Mouse (Mus musculus): ENCODE results near the gene Pkd1l3. TPM values are rescaled to one million over a fixed set of nuclear protein-coding genes. Genes with fewer than 3 reads are reported as not detected.

Pkd1l3 gene
- polyA plus RNA-seq, 1 experiment from 2014 or later = 0.48 TPM

DNA sequence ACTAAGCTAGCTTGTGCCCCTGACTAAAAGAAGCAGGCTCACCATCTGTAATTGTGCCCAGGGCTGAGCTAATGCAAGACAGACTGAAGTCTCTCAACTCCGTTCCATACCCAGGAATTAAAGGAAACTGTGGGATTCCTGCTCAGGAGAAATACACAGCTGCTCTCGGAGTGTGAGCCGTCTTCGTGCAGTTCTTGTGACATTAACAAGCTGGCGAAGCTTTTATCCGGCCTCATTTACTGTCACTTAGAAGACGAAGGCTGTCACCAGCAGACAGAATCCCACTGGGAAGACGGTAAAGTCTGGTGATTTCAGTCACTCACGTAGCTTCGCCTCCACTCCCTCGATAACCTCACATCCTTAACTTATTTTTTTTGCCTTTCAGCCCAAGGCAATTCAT, 33.0 kb downstream of the Pkd1l3 start:
- Histone ChIP-seq H3K9me3 (replicated peaks; ENCODE audit: control insufficient read depth, low read length) (no peaks in the 10 kb centered on the region), H3K27me3 (ENCODE audit: control insufficient read depth, insufficient read depth, low read depth, low read length) (no peaks in the 10 kb centered on the region), H3K4me2 (ENCODE audit: low read depth, low read length) (no peak overlapping the region), H3K9ac (ENCODE audit: low read depth, low read length) (no peak overlapping the region), H3K36me3 (ENCODE audit: control insufficient read depth, insufficient read depth) (no peaks in the 10 kb centered on the region), H3K4me1 (ENCODE audit: control insufficient read depth, low read depth, low read length) (no peaks in the 10 kb centered on the region), H3K27ac (ENCODE audit: low read length) (no peak overlapping the region), H3K4me3 (ENCODE audit: low read depth, low read length) (no peak overlapping the region)
- WGBS (ENCODE audit: insufficient replicate concordance) = 73% methylated on average over 11 of the region's 11 CpGs
- no peak for ATAC-seq (ENCODE audit: low read depth)

DNA sequence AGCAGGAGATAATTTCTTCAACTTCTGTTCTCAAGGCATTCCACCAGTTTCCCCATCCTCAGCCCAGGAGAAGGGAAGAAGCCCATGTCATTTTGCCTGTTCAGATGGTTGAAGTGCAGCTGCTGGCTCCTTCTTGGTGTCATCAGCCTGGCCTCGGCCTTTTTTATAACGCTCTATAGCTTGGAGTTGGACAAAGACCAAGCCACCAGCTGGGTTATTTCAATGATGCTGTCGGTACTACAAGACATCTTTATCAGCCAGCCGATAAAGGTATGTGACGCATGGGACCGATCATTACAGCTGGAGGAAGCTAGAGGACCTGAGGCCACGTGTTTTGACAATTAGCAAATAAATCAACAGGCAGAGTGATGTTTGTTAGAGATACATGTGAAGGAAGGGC, 34.2 kb downstream of the Pkd1l3 start:
- Histone ChIP-seq H3K27me3 (ENCODE audit: control insufficient read depth, insufficient read depth, low read depth, low read length) (no peaks in the 10 kb centered on the region), H3K4me2 (ENCODE audit: low read depth, low read length) (no peak overlapping the region), H3K4me1 (ENCODE audit: control insufficient read depth, low read depth, low read length) (no peaks in the 10 kb centered on the region), H3K36me3 (ENCODE audit: control insufficient read depth, insufficient read depth) (no peaks in the 10 kb centered on the region), H3K9me3 (replicated peaks; ENCODE audit: control insufficient read depth, low read length) (no peaks in the 10 kb centered on the region), H3K27ac (ENCODE audit: low read length) (no peak overlapping the region), H3K9ac (ENCODE audit: low read depth, low read length) (no peak overlapping the region), H3K4me3 (ENCODE audit: low read depth, low read length) (no peak overlapping the region)
- no peak for ATAC-seq (ENCODE audit: low read depth)
- WGBS (ENCODE audit: insufficient replicate concordance) = 71% methylated on average over 7 of the region's 7 CpGs

GRCm38 (mm10) chr8:109650801-109651200, 36.5 kb downstream of the Pkd1l3 start:
- no peaks in the 10 kb centered on the region for H3K27me3 ChIP-seq (ENCODE audit: control insufficient read depth, insufficient read depth, low read depth, low read length)
- H3K27ac ChIP-seq (ENCODE audit: low read length) = no peak overlapping the region
- H3K9ac ChIP-seq (ENCODE audit: low read depth, low read length) = no peak overlapping the region
- no peaks in the 10 kb centered on the region for H3K4me1 ChIP-seq (ENCODE audit: control insufficient read depth, low read depth, low read length)
- H3K36me3 ChIP-seq (ENCODE audit: control insufficient read depth, insufficient read depth) = no peaks in the 10 kb centered on the region
- no peaks in the 10 kb centered on the region for H3K9me3 ChIP-seq (replicated peaks; ENCODE audit: control insufficient read depth, low read length)
- ATAC-seq (ENCODE audit: low read depth) = no peak
- 69% methylated on average over 10 of the region's 10 CpGs for WGBS (ENCODE audit: insufficient replicate concordance)
- H3K4me3 ChIP-seq (ENCODE audit: low read depth, low read length) = no peak overlapping the region
- H3K4me2 ChIP-seq (ENCODE audit: low read depth, low read length) = no peak overlapping the region

DNA sequence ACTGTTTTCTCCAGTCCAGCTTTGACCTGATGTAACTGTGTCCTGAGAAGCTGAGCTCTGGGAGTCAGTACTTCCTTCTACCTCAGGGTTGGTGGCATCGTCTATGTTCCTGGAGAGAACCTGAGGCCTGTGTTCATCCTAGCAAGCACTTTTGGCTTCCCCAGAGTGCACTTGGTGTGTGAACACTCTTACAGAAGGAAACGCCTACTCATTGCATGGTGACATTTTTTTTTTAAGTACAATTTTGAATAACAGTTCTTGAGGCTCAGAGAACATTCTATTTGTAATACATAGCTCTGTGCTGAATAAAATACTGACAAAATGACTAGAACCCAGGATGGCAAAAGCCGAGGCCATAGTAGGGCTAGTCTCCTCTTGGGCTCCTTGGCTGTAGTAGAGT, 42.5 kb downstream of the Pkd1l3 start:
- Histone ChIP-seq H3K27me3 (ENCODE audit: control insufficient read depth, insufficient read depth, low read depth, low read length) (no peaks in the 10 kb centered on the region), H3K9me3 (replicated peaks; ENCODE audit: control insufficient read depth, low read length) (no peaks in the 10 kb centered on the region), H3K9ac (ENCODE audit: low read depth, low read length) (no peak overlapping the region), H3K4me3 (ENCODE audit: low read depth, low read length) (no peak overlapping the region), H3K4me1 (ENCODE audit: control insufficient read depth, low read depth, low read length) (no peaks in the 10 kb centered on the region), H3K4me2 (ENCODE audit: low read depth, low read length) (no peak overlapping the region), H3K36me3 (ENCODE audit: control insufficient read depth, insufficient read depth) (no peaks in the 10 kb centered on the region), H3K27ac (ENCODE audit: low read length) (no peak overlapping the region)
- 66% methylated on average over 3 of the region's 3 CpGs for WGBS (ENCODE audit: insufficient replicate concordance)
- ATAC-seq (ENCODE audit: low read depth) = no peak

- WGBS (ENCODE audit: insufficient replicate concordance) = 68% methylated on average over 3 of the region's 3 CpGs
- Histone ChIP-seq H3K36me3 (ENCODE audit: control insufficient read depth, insufficient read depth) (no peaks in the 10 kb centered on the region), H3K9ac (ENCODE audit: low read depth, low read length) (no peak overlapping the region)
Measured at GRCm38 (mm10) chr8:109662328-109662727, 48.0 kb downstream of the Pkd1l3 start.

GRCm38 (mm10) chr8:109666616-109667015, 52.3 kb downstream of the Pkd1l3 start:
- Histone ChIP-seq H3K27me3 (ENCODE audit: control insufficient read depth, insufficient read depth, low read depth, low read length) (no peaks in the 10 kb centered on the region), H3K9me3 (replicated peaks; ENCODE audit: control insufficient read depth, low read length) (no peaks in the 10 kb centered on the region), H3K4me2 (ENCODE audit: low read depth, low read length) (no peak overlapping the region), H3K4me3 (ENCODE audit: low read depth, low read length) (no peak overlapping the region), H3K9ac (ENCODE audit: low read depth, low read length) (no peak overlapping the region), H3K27ac (ENCODE audit: low read length) (no peak overlapping the region), H3K36me3 (ENCODE audit: control insufficient read depth, insufficient read depth) (peaks cover 6% of the 10 kb centered on the region; the same call in 1 of the 2 replicates), H3K4me1 (ENCODE audit: control insufficient read depth, low read depth, low read length) (no peaks in the 10 kb centered on the region)
- WGBS (ENCODE audit: insufficient replicate concordance) = 72% methylated on average over 5 of the region's 5 CpGs
- no peak for ATAC-seq (ENCODE audit: low read depth)

More at GRCm38 (mm10) chr8:109662328-109662727, 48.0 kb downstream of the Pkd1l3 start:
- Histone ChIP-seq H3K27me3 (ENCODE audit: control insufficient read depth, insufficient read depth, low read depth, low read length) (no peaks in the 10 kb centered on the region), H3K4me2 (ENCODE audit: low read depth, low read length) (no peak overlapping the region), H3K9me3 (replicated peaks; ENCODE audit: control insufficient read depth, low read length) (no peaks in the 10 kb centered on the region), H3K4me3 (ENCODE audit: low read depth, low read length) (no peak overlapping the region), H3K4me1 (ENCODE audit: control insufficient read depth, low read depth, low read length) (no peaks in the 10 kb centered on the region), H3K27ac (ENCODE audit: low read length) (no peak overlapping the region)
- ATAC-seq (ENCODE audit: low read depth) = no peak

DNA sequence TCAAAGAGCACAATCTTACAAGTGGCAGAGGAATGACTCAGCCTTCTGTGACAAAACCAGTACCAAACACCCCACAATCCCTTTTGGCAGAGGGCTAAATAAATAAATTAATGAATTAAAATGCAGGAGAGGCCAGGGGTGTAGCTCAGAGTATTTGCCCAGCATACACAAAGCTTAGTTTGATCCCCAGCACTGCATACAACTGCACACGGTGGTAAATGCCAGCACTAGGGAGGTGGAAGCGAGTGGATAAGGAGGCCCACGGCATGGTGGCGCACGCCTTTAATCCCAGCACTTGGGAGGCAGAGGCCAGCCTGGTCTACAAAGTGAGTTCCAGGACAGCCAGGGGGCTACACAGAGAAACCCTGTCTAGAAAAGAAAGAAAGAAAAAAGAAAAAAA, 58.3 kb downstream of the Pkd1l3 start:
- H3K27me3 ChIP-seq (ENCODE audit: control insufficient read depth, insufficient read depth, low read depth, low read length) = no peaks in the 10 kb centered on the region
- no peak overlapping the region for H3K9ac ChIP-seq (ENCODE audit: low read depth, low read length)
- peaks cover 41% of the 10 kb centered on the region for H3K36me3 ChIP-seq (ENCODE audit: control insufficient read depth, insufficient read depth)
- 89% methylated on average over 5 of the region's 5 CpGs for WGBS (ENCODE audit: insufficient replicate concordance)
- H3K4me1 ChIP-seq (ENCODE audit: control insufficient read depth, low read depth, low read length) = no peaks in the 10 kb centered on the region
- H3K27ac ChIP-seq (ENCODE audit: low read length) = no peak overlapping the region
- no peaks in the 10 kb centered on the region for H3K9me3 ChIP-seq (replicated peaks; ENCODE audit: control insufficient read depth, low read length)
- no peak for ATAC-seq (ENCODE audit: low read depth)
- H3K4me3 ChIP-seq (ENCODE audit: low read depth, low read length) = no peak overlapping the region
- no peak overlapping the region for H3K4me2 ChIP-seq (ENCODE audit: low read depth, low read length)

- no peak for ATAC-seq (ENCODE audit: low read depth)
- H3K27ac ChIP-seq (ENCODE audit: low read length) = no peak overlapping the region
- no peak overlapping the region for H3K4me3 ChIP-seq (ENCODE audit: low read depth, low read length)
- H3K9ac ChIP-seq (ENCODE audit: low read depth, low read length) = no peak overlapping the region
- H3K4me1 ChIP-seq (ENCODE audit: control insufficient read depth, low read depth, low read length) = no peaks in the 10 kb centered on the region
- H3K36me3 ChIP-seq (ENCODE audit: control insufficient read depth, insufficient read depth) = peaks cover 46% of the 10 kb centered on the region
- WGBS (ENCODE audit: insufficient replicate concordance) = 79% methylated on average over 2 of the region's 2 CpGs
- no peak overlapping the region for H3K4me2 ChIP-seq (ENCODE audit: low read depth, low read length)
- H3K9me3 ChIP-seq (replicated peaks; ENCODE audit: control insufficient read depth, low read length) = no peaks in the 10 kb centered on the region
- no peaks in the 10 kb centered on the region for H3K27me3 ChIP-seq (ENCODE audit: control insufficient read depth, insufficient read depth, low read depth, low read length)
Measured at GRCm38 (mm10) chr8:109673596-109673995, 59.3 kb downstream of the Pkd1l3 start.

DNA sequence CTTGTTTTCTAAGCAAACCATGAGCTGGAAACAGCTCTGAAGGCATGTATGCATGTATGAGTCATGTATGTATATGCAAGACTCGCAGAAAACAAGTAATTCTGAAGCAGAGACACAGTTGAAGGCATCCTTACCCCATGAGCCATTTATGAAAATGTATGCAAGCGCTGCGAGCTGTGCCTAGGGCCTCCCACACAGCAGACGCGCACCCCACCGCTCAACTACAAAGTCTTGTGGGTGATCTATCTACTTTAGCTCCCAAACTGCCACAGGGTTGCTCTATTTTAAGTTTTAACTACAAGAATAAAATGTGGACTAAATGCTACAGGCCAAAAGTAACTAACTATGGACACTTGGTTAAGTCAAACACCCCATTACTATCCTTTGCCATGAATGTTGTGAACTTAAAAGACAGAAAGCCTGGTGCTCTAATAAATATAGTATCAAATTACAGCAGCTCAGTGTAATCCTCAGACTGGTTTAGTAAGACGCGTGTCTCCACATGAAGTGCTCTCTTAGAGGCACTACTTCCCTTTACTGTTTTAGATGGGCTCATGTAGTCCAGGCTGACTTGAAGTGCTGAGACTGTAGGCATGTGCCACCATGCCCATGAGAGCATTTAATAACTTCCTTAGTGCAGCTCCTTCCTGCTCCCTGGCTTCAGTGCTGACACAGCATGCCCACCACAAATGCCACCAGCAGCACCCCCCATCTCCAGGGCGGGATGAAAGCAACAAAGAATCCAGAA, 61.8 kb downstream of the Pkd1l3 start:
- Histone ChIP-seq H3K4me3 (ENCODE audit: low read depth, low read length) (no peak overlapping the region), H3K4me2 (ENCODE audit: low read depth, low read length) (no peak overlapping the region), H3K27me3 (ENCODE audit: control insufficient read depth, insufficient read depth, low read depth, low read length) (no peaks in the 10 kb centered on the region), H3K27ac (ENCODE audit: low read length) (no peak overlapping the region), H3K4me1 (ENCODE audit: control insufficient read depth, low read depth, low read length) (no peaks in the 10 kb centered on the region), H3K36me3 (ENCODE audit: control insufficient read depth, insufficient read depth) (peaks cover 56% of the 10 kb centered on the region), H3K9ac (ENCODE audit: low read depth, low read length) (no peak overlapping the region), H3K9me3 (replicated peaks; ENCODE audit: control insufficient read depth, low read length) (no peaks in the 10 kb centered on the region)
- 91% methylated on average over 9 of the region's 9 CpGs for WGBS (ENCODE audit: insufficient replicate concordance)
- no peak for ATAC-seq (ENCODE audit: low read depth)

Data from liver, embryonic 16.5 days (tissue).